Mouse (Mus musculus): ENCODE data around the gene Esrrg. TPM values are rescaled to one million over a fixed set of nuclear protein-coding genes. Genes with fewer than 3 reads are reported as not detected.

Esrrg gene
- total and polyA plus RNA-seq, 3 experiments, result 14.0 to 48.5 (median 45.2) TPM

DNA sequence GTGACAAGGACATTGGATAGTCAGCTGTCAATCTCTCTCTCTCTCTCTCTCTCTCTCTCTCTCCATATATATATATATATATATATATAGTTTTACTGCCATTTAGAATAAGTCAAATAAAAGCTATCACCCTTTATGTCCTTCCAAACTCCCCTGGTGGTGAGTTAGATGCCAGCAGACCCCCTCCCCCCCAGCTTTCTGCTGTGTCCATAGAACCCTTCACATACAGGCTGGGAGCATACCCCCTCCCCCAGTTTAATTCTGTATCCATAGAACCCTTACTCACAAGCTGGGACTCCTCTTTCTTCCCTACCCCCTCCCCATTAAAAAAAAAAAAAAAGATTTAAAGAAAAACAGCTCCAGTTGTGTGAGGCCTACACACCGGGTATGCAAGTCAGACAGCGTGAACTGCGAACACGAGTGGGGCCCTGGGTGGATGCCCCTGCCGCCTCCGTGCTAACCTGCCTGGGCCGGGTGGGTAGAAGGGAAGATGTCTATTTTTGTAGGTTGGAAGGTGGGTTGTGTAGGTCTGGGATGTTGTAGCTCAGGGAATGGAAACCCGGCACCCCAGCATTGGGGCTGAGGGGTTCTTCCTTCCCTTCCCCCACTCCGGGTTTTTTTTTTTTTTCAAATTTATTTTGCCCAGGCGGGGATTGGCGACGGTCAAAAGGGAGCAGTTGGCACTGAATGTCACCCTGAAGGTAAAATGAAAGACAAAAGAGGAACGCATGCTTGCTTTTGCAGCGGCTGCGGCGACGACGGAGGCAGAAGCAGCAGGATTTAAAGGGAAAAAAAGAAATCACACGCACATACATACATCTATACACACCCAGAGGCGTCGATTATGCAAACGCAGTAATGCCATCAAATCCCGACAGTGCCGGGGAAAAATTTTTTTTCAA is 42.4 kb downstream of the Esrrg start:
- no peaks in the 10 kb centered on the region for H3K79me2 ChIP-seq (replicated peaks; ENCODE audit: control insufficient read depth, insufficient read depth, low read length)
- peak overlapping the region; percentile 71 for H3K9ac ChIP-seq (ENCODE audit: low read depth, low read length)
- H3K4me3 ChIP-seq, result peak overlapping the region; percentile 50
- H3K27ac ChIP-seq, result peak overlapping the region; percentile 71
- DNase-seq, result peak in 1 of 2 experiments; percentile 29
- TF ChIP-seq CTCF (IDR thresholded peaks at IDR 0.05), result no peak
- TF ChIP-seq EP300 (IDR thresholded peaks at IDR 0.05; ENCODE audit: insufficient read depth, low read depth, low read length), result no peak
- no peak for TF ChIP-seq POLR2A (IDR thresholded peaks at IDR 0.05; ENCODE audit: insufficient read depth, low read depth, low read length)
- intact Hi-C loops (cut with DNase I), result no loop called here
- H3K27me3 ChIP-seq (ENCODE audit: control insufficient read depth, insufficient read depth, low read length), result no peaks in the 10 kb centered on the region
- WGBS, result 22% methylated on average over 24 of the region's 24 CpGs
- peaks cover 5% of the 10 kb centered on the region; the same call in 1 of the 2 replicates for H3K36me3 ChIP-seq (ENCODE audit: control insufficient read depth, insufficient read depth, low read length)
- H3K4me1 ChIP-seq (ENCODE audit: control insufficient read depth, insufficient read depth, low read length), result peaks cover 8% of the 10 kb centered on the region; the same call in 1 of the 2 replicates

DNA sequence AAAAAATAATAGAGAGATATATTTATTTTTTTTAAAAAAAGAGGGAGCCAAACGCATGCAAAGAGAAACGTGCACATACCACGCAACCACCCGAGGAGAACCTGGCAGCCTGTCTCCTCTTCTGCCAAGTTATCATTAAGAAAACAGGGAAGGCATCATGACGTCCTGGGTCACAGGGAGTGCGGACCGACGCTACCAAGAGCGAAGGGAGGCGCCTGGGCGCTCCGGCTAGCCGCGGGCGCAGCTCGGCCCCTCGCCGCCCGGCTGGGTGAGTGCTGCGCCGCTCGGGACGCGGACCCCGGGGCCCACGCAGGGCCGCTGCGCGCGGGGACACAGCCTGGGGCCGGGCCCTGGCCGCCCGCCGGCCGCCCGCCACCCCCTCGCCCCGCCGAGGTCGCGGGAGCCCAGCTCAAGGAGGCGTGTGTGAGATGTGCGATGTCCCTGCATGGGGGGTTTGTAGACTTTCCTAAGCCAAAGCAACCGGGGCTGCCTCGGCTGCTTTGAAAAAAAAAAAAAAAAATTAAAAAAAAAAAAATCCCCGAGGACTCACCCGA is 43.2 kb downstream of the Esrrg start:
- H3K27ac ChIP-seq, result peak overlapping the region; percentile 71
- no peak for TF ChIP-seq EP300 (IDR thresholded peaks at IDR 0.05; ENCODE audit: insufficient read depth, low read depth, low read length)
- peak; percentile 38; the same call in 1 of the 2 replicates for TF ChIP-seq POLR2A (IDR thresholded peaks at IDR 0.05; ENCODE audit: insufficient read depth, low read depth, low read length)
- no peak for TF ChIP-seq CTCF (IDR thresholded peaks at IDR 0.05)
- intact Hi-C loops (cut with DNase I), result no loop called here
- no peaks in the 10 kb centered on the region for H3K79me2 ChIP-seq (replicated peaks; ENCODE audit: control insufficient read depth, insufficient read depth, low read length)
- H3K9ac ChIP-seq (ENCODE audit: low read depth, low read length), result peak overlapping the region; percentile 86
- peak; percentile 58 to 61 for DNase-seq
- peak overlapping the region; percentile 50 for H3K4me3 ChIP-seq
- peaks cover 8% of the 10 kb centered on the region; the same call in 1 of the 2 replicates for H3K4me1 ChIP-seq (ENCODE audit: control insufficient read depth, insufficient read depth, low read length)
- H3K27me3 ChIP-seq (ENCODE audit: control insufficient read depth, insufficient read depth, low read length), result no peaks in the 10 kb centered on the region
- WGBS, result under 1% methylated on average over 47 of the region's 47 CpGs
- peaks cover 5% of the 10 kb centered on the region; the same call in 1 of the 2 replicates for H3K36me3 ChIP-seq (ENCODE audit: control insufficient read depth, insufficient read depth, low read length)

DNA sequence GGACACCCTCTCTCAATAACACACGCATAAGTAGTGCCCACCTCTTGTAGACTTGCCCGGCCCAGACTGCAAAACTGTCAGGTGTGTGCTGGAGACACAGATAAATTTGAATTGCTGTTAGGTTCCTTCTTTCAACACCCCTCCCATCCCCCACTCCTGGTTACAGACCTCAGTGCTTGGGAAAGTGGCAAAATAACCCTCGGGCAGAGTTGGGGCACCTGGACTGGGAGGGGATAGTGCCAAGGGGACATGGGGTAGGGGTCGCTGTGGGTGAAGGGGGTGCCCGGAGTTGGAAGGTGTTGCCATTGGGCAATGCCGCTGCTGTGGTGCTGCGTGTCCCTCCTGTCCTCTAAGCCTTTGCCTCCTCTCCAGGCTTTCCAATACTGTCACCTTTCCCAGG is 43.9 kb downstream of the Esrrg start:
- Histone ChIP-seq H3K9ac (ENCODE audit: low read depth, low read length) (peak overlapping the region; percentile 52), H3K36me3 (ENCODE audit: control insufficient read depth, insufficient read depth, low read length) (peaks cover 5% of the 10 kb centered on the region; the same call in 1 of the 2 replicates), H3K27ac (peak overlapping the region; percentile 71), H3K4me1 (ENCODE audit: control insufficient read depth, insufficient read depth, low read length) (peaks cover 8% of the 10 kb centered on the region; the same call in 1 of the 2 replicates), H3K79me2 (replicated peaks; ENCODE audit: control insufficient read depth, insufficient read depth, low read length) (no peaks in the 10 kb centered on the region), H3K4me3 (peak overlapping the region; percentile 50), H3K27me3 (ENCODE audit: control insufficient read depth, insufficient read depth, low read length) (no peaks in the 10 kb centered on the region)
- 24% methylated on average over 7 of the region's 7 CpGs for WGBS
- TF ChIP-seq CTCF (IDR thresholded peaks at IDR 0.05) (no peak), POLR2A (IDR thresholded peaks at IDR 0.05; ENCODE audit: insufficient read depth, low read depth, low read length) (no peak), EP300 (IDR thresholded peaks at IDR 0.05; ENCODE audit: insufficient read depth, low read depth, low read length) (no peak)
- intact Hi-C loops (cut with DNase I), result no loop called here
- peak; percentile 28 to 40 for DNase-seq

DNA sequence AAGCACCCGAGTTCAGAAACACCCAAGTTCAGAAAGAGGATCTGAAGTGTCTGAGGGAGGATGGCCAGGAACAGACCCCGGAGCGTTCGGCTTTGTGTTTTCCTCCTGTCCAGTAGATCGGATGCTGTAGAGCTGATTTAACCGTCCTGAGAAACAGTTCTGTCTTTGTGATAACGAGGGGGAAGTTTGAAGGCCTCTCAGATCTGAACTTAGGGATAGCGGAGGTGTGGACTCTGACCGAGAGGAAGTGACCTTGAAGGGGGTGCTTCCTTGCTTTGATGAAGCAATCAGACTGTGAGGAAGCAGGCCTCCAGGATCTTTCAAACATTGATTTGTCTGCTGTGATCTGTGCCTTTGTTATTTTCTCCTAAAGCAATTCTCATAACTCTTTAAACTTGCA is 44.8 kb downstream of the Esrrg start:
- intact Hi-C loops (cut with DNase I), result no loop called here
- WGBS, result 28% methylated on average over 9 of the region's 9 CpGs
- H3K4me3 ChIP-seq, result no peak overlapping the region
- H3K27ac ChIP-seq, result no peak overlapping the region; the same call in 1 of the 2 replicates
- H3K79me2 ChIP-seq (replicated peaks; ENCODE audit: control insufficient read depth, insufficient read depth, low read length), result no peaks in the 10 kb centered on the region
- H3K36me3 ChIP-seq (ENCODE audit: control insufficient read depth, insufficient read depth, low read length), result peaks cover 5% of the 10 kb centered on the region; the same call in 1 of the 2 replicates
- TF ChIP-seq POLR2A (IDR thresholded peaks at IDR 0.05; ENCODE audit: insufficient read depth, low read depth, low read length) (no peak), EP300 (IDR thresholded peaks at IDR 0.05; ENCODE audit: insufficient read depth, low read depth, low read length) (no peak), CTCF (IDR thresholded peaks at IDR 0.05) (no peak)
- DNase-seq, result no peak
- H3K9ac ChIP-seq (ENCODE audit: low read depth, low read length), result no peak overlapping the region
- H3K27me3 ChIP-seq (ENCODE audit: control insufficient read depth, insufficient read depth, low read length), result no peaks in the 10 kb centered on the region
- H3K4me1 ChIP-seq (ENCODE audit: control insufficient read depth, insufficient read depth, low read length), result peaks cover 8% of the 10 kb centered on the region; the same call in 1 of the 2 replicates

DNA sequence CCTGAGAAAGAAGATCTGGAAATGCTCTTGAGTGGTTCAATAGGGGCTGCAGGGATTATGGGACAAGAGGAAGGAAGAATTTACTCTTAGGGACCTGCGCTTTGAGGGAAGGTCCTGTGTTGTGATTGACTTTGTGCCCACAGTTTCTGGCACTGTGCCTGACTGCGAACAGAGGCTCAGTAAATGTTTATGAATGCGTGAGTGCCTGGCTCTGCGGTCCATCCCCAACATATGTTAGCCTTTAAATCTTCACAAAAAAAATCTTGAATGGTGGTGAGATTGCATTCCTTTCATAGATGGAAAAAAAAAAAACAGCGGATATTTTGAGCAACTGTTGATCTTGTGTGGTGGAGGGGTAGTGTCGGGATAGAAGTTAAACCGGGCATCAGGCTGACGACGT is 52.4 kb downstream of the Esrrg start:
- intact Hi-C loops (cut with DNase I), result no loop called here
- H3K27ac ChIP-seq, result no peak overlapping the region
- DNase-seq, result no peak

More for the DNA sequence above, 52.4 kb downstream of the Esrrg start:
- Histone ChIP-seq H3K27me3 (ENCODE audit: control insufficient read depth, insufficient read depth, low read length) (no peaks in the 10 kb centered on the region), H3K4me1 (ENCODE audit: control insufficient read depth, insufficient read depth, low read length) (peaks cover 2% of the 10 kb centered on the region; the same call in 1 of the 2 replicates), H3K36me3 (ENCODE audit: control insufficient read depth, insufficient read depth, low read length) (no peaks in the 10 kb centered on the region), H3K79me2 (replicated peaks; ENCODE audit: control insufficient read depth, insufficient read depth, low read length) (no peaks in the 10 kb centered on the region), H3K9ac (ENCODE audit: low read depth, low read length) (no peak overlapping the region), H3K4me3 (no peak overlapping the region)
- TF ChIP-seq EP300 (IDR thresholded peaks at IDR 0.05; ENCODE audit: insufficient read depth, low read depth, low read length), result no peak
- WGBS, result 38% methylated on average over 9 of the region's 9 CpGs
